Mouse (Mus musculus) urinary bladder, adult 18-20 months (tissue): ENCODE results near the gene Cstf3.

ENCODE experiments used
- DNase-seq, 2 experiments: peaks; one replicate each; pipeline ENCODE4 v3.0.0; 2022; ENCODE audit warnings: low spot score in 2 of 2, mixed read lengths in 2 of 2

Gene Cstf3

DNA sequence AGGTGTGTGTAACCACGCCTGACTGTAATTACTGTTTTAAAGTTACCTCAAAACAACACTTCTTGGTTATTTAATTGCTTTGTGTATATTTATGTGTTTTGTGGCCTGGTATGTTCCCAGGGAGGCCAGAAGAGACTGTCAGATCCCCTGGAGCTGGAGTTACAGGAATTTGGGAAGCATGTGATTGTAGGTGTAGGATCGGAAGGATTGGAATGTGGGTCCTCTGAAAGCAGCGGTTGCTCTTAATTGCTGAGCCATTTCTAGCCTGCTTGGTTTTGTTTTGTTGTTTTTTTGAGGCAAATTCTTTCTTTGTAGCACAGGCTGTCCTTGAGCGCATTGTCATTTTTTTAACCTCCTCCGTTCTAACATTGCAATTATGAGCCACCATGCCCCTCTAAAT, 14.4 kb downstream of the Cstf3 start:
- no peak for DNase-seq

DNA sequence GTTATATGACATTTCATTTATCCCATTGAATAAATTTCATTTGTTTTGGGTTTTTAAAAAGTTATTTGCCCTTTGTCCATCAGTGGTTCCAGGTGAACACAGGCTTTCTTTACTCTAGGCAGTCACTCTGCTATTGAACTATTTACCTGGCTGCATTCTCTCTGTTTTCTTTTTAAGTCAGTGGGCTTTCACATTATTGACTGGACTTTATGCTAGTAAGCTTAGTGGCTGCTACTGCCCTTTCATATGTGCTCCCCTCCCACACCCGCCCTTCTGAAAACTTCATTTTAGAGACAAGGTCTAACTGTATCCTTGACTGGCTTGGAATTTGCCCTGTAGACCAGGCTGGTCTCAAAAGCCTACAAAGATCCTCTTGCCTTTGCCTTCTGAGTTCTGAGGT, 15.2 kb downstream of the Cstf3 start:
- DNase-seq = no peak

DNA sequence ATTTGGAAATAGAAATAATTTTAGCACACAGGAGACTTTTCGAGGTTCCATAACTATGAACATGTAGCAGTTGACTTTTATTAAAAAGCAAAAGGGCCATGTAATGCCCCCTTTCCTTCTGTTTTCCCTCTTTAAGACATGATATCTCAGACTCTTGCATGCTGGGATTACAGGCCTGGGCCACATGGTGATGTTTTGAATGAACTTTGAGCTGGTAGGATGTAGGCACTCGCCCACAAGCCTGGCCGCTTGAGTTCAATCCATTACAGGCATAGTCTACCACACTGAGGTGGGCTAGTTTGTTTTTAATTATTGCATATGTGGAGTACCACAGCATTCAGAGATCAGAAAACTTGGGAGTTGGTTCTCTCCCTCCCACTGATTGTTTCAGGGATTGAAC, 24.5 kb downstream of the Cstf3 start:
- DNase-seq = no peak

DNA sequence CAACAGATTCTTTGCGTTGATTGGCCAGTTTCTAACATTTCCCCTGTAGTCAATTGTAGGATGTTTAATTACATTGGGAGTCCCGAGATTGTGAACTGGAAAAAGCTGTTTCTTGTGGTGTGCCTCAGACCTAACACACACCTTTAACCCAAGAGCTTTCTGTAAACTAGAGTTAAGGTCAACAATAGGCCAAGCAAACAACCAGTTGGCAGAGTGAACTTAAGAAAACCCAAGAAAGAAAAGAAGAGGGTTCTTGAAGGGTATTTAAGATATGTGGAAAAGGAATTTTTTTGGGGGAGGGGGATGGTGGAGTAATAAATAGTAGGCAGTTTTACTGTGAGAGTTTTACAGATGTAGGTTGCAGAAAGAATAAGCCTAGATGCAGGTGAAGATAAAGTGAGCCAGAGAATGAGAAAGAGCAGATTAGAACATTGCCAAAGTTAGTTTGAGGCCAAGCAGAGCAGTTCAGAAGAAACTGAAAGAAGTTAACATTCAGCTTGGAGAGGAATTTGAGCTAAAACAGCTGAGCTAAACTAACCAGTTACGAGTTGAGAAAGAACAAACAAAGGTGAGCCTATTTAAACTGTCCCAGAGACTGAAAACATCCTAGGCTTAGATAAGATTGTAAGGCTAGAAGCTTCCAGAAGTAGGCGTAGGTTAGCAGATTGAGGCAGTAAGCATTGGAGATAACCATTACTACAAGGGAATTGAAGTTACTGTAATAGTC, 25.8 kb downstream of the Cstf3 start:
- DNase-seq = no peak

DNA sequence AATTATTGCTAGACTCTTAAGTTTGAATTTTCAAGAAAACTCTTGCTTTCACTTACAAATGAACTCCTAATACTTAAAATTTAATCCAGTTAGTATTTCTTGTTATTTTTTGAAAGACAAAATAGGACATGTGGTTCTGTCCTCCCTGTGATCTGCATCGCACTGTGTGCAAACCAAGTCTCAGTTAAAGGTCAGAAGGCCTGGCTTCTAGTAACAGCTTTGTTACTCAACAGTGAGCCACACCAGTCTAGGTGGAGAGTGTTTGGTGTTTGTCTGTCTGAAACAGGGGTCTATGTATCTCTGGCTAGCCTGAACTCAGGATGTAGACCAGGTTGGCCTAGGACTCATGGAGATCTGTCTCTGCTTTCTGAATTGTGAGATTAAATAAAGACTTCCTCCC, 68.3 kb downstream of the Cstf3 start:
- no peak for DNase-seq

DNA sequence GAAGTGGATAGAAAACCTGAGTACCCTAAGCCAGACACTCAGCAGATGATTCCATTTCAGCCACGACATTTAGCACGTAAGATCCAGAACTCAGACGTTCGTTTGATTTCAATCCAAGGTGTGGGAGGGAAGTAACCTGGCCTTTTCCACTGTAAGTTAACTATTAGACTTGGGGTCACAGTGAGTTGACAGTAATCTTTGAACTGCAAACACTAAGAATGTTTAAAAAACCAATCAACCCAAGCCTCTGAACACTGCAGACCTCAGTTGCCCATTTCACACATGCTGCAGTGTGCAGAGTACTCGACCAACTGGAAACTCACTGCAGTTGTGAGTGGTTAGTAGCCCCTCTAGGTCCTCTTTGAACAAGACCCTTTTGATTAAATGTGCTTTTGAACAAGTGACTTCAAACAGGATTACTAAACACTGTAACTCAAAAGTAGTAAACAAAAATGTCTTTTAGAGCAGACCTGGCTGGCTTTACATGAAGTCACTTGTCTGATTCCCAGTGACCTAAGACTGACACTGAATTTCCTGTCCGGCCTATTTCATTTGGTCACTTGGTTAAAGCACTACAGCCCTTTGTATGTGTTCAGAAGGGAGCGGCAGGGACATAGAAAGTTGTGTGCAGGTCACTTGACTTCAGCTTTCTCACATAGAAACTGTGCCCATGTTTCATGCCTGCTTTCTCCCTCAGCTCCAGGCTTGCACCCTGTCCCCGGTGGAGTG, 73.2 kb downstream of the Cstf3 start:
- DNase-seq = no peak

DNA sequence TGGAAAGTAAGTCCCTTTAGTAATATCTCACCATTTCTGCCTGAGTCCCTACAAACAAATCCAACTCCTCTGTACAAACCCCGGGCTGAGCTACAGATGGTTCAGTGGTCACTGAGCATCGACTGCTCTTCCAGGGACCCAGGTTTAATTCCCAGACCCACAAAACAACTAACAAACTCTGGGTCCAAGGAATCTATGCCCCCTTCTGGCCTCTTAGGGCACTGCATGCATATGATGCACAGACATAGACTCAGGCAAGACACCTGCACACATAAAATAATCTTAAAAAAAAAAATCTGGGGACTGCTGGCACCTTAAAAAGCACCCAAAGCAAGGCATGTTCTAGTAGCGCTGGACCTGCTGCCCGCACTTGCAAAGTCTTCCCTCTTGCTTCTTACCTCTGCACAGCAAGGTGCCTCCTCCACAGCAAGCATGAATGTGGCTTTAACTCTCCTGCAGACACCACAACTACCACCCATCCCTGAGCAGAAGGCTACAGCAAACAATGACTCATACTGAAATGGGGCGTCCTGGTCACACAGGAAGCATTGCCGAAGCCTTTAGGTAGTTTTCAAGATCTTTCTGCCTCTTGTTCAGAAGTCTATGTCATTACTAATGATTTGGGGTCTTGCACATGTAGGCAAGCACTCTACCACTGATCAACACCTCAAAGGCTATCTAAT, 78.9 kb downstream of the Cstf3 start:
- peak in 1 of 2 experiments; percentile 24 for DNase-seq

DNA sequence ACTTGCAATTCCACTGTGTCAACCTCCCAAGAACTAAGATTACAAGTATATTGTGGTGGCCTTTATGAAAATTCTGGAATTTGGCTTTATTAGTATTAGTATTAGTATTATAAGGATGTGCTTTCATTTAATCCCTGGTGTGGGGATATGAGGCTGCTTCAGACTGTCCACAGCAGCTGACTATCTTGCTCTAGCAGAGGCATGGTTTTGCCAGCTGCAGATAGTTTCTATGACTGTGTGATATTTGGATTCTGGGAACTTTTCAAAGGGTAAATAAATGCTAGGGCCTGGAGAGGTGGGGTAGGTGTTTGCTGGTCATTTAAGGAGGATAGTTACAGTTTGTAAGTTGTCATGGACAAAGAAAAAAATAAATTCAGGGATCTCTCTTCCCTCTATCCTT, 81.4 kb downstream of the Cstf3 start:
- DNase-seq = no peak

DNA sequence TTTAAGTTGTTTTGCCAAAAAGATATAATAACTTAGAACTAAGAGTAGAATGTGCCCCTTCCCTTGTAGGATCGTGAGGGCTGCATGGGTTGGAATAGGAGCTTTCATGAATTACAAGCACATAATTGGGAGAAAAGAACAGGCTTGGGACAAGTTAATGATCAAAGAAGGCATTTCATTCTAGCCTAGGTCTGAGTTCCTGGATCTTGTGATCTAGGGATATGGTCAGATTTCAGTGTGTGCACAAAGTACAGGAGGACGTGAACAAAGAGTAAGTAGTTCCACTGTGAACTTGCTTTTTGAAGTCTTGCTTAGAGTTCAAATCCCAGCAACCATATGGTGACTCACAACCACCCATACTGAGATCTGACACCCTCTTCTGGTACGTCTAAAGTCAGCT, 87.0 kb downstream of the Cstf3 start:
- no peak for DNase-seq

DNA sequence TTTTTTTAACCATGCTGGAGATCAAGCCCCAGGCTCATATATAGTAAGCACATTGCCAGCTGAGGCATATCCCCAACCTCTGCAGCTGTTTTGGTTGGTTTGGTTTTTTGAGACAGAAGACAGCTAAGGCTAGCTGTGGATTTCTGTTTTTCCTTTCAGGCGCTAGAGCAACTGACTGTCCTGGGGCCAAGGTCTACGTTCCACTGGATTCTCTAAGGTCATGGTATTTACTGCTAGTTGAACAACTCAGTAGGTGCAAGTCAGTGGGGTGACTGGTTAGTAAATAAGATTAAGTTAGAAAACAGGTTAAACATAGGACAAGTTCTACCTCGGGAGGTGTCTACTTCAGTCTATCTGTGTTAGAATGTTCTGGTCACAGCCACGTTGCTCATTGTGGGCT, 94.4 kb downstream of the Cstf3 start:
- no peak for DNase-seq

DNA sequence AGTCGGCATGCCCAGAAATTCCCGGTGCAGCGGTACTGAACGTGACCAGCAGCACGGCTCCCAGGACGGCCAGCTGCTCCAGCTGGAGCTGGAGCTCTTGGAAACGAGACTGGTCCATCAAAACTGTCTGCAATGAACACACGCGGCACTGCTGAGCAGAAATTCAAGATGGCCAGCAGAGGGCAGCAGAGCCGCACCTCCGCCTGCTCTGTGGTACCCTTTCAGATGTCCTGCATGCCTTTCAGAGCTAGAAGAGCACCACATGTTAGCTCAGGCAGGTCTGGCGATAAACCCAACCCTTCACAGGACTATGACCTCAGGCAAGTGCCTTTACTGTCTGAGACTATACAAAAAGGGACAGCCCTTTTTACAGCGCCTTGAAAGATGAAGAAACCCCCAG, 95.1 kb downstream of the Cstf3 start:
- DNase-seq = peak; percentile 49 to 59

DNA sequence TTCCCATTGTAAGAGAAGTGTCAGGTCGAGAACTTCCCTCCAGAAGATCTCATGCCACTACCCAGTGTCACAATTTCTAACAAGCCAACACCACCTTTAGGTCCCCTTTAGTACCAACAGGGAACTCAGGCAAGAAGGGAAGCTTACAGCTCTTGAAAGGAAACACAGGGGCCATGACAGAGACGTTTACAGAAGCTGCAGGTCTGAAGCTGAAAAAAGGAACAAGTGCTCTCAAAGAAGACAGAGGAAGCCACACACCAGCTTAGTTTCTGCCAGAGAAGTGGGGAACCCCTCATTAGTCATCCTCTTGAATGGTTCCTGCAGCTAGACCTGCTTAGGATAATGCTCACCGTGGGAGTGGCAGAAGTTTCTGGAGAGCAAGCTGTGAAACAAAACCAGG, 96.9 kb downstream of the Cstf3 start:
- no peak for DNase-seq

DNA sequence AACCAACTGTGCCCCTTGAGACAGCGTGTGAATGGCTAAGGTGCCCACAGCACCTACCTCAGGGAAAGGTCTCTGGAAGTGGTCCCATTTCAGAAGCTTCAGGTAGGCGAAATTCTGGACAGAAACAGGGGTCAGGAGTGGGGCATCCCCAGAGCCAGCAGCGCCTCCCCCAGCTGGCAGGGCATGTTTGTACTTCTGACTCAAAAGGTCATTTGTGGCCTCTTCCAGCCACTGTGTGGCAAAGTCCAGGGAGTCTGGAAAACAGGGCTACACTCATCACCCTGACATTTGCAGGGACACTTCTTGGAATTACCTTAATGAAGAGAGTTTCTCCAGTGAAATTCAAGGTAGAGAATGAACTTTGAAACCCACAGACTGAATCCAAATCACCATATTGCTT, 98.0 kb downstream of the Cstf3 start:
- DNase-seq = no peak

DNA sequence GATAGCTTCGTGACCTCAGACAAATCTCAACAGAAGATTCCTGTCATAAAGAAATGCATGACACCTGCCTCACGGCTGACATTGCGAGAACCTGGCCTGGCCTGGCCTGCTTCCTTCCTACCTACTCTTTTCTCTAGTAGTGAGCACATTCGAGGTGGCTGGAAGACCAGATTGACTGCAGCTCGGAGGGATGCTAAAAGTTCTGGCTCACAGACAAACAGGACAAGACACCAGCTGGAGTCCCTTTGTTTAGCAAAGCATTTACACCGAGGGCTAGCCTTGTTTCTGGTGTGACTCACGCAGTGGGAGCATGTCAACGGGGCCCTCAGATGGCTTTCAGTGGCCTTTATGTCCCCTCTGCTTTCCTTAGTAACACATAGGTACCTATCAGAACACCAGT, 98.4 kb downstream of the Cstf3 start:
- DNase-seq = no peak

DNA sequence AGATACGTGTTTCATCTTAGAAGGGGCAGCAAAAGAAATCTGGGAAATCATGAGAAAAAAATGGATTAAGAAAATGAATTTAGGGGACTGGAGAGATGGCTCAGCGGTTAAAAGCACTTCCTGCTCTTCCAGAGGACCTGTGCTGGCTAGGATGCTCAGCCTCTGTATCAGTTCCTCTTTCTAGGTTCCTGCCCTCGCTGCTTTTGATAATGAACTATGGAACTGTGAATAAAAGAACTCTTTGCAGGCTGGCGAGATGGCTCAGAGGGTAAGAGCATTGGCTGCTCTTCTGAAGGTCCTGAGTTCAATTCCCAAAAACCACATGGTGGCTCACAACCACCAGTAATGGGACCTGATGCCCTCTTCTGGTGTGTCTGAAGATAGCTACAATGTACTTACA, 100.4 kb downstream of the Cstf3 start:
- no peak for DNase-seq

DNA sequence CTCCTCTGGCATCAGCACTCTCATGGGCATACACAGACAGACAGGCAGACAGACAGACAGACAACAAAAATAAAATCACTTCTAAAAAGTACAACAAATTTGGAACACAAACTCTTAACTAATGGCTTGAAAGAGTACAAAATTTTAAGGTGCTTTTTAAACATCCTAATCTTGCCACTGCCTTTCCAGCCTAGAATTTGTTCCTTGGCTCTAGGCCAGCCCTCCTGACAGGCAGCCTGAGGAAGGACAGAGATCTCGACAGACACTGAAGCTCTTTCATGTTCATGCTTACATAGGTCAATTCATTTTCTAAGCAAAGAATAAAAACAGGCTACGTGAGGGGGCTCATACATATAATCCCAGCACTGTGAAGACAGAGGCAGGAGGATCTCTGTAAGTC, 102.2 kb downstream of the Cstf3 start:
- DNase-seq = no peak

DNA sequence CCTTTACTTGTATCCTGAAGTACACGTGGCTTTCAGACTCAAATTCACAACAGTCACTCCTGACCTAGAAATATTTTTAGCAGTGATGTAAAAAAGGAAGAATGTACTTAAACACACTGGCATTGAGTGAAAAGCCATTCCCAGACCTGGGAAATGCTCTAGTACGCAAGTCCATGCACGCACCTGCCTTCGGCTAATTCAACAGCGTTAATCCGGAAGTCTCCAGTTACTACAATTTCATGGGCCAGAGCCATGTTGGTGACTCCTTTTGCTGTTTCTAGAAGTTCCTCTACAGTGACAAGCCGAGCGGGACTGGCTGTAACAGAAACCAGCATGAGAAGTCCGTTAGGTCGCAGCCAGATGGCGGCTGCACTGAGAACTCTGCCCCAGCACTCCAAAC, 109.3 kb downstream of the Cstf3 start:
- DNase-seq = peak in 1 of 2 experiments; percentile 36

DNA sequence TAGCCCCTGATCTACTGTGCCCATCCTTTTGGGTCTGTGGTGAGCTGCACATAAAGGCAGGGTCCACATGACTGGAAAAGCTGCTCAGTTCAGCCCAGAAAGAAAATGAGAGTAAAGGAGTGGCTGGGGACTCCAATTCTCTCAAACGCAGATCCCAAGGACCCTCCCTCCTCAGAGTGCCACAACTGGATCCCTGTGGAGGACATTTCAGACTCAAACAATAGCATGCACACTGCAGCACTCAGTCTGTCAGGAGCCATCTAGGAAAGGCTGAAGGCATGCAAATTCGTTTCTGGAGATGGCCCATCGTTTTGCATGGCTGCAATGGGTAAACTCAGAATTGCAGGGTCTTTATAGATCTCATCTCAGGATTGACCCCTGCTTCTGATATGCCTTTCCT, 112.8 kb downstream of the Cstf3 start:
- DNase-seq = no peak

DNA sequence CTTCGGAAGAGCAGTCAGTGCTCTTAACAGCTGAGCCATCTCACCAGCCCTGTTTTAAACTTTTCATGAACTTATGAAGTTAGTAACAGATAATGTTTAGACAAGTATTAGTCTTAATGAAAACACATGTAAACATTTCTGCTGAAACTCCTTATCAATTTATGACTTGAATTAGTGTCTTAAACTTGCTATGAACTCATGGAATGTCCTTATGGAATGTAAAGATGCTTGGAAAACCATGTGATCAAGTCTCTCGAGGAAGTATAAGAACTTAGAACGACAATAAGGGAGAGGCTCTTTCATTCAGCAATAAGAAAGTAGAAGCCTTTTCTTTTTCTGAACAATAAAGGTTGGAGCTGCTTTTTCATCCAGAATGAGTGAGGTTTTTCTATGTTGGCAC, 114.0 kb downstream of the Cstf3 start:
- DNase-seq = no peak

DNA sequence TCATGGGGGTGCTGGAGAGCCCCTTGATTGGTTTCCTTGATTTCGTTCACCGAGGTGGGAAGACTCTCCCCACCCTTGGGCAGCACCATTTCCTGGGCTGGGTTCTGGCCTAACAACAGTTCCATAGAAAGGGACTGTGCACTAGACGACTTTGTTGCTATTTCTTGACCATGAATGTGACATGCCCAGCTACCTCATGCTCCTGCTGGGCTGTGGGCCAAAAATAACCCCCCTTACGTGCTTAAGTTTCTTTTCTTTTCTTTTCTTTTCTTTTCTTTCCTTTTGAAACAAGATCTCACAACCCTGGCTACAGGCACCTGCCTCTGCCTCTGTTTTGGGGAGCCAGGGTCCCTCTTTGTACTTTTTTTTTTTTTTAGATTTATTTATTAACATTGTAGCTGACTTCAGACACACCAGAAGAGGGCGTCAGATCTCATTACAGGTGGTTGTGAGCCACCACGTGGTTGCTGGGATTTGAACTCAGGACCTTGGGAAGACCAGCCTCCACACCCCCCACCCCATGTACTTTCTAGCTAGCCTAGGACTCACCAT, 119.5 kb downstream of the Cstf3 start:
- DNase-seq = no peak

DNA sequence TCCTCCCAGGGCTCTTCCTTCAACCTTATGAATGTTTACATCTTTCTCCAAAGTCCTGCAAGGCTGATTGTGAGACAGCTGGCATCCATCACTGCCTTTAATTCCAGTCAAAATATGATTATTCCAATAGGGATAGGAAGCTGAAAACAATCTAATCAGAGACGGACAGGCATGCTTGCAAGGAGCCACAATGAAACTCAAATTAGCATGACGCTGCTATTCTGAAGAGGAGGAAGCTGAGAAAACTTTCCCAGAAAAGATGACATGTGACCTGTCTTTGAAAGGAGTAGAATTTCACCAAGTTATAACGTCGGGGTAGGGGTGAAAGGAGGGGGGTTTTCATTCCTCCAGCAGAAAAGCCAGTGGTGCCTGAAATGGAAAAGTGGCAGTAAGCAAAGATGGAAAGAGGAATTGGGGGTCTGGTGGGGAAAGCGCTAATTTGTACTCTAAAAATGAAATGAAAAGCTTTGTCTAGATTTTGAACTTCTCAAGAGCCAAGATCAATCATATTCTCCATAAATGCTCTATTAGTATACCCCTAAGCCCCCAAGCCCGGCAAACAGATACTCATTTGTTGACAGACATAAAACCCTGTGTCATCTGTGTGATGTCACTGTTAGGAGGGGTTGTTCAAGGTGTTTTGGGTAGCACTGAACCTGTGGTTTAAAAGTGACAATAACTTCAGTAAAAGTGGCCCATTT, 120.5 kb downstream of the Cstf3 start:
- no peak for DNase-seq
